Mouse (Mus musculus): Measurements from ENCODE around the gene C530008M17Rik. TPM values are rescaled to one million over a fixed set of nuclear protein-coding genes. Genes with fewer than 3 reads are reported as not detected.

C530008M17Rik gene
- polyA plus RNA-seq, 1 experiment from 2014 or later = 11.1 TPM

DNA sequence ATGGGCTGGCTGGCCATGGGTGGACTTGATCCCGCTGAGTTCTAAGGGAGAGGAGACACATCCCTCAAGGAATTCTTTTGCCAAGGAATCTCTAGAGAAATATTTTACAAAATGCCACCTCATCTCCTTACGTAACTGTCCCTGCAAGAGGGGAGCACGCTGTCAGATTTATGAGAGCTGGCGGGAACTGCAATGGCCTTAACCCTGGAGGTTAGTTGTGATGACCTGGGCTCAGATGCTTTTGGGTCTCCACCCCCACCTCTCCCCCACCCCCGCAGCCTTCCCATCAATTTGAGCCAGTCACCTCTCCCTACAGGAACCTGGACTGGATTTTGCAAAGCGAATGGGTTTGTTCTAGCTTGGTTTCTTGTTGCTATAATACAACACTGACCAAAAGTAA is 190.8 kb downstream of the C530008M17Rik start:
- Histone ChIP-seq H3K4me1 (ENCODE audit: control insufficient read depth, insufficient read depth, low read length) (no peaks in the 10 kb centered on the region), H3K4me3 (ENCODE audit: low read length) (no peak overlapping the region), H3K27me3 (replicated peaks; ENCODE audit: control insufficient read depth, insufficient read depth, low read length) (no peaks in the 10 kb centered on the region), H3K9me3 (ENCODE audit: control insufficient read depth, low read length) (no peaks in the 10 kb centered on the region), H3K27ac (ENCODE audit: low read length) (no peak overlapping the region), H3K9ac (ENCODE audit: low read depth, low read length) (no peak overlapping the region), H3K36me3 (ENCODE audit: control insufficient read depth, insufficient read depth, low read length) (no peaks in the 10 kb centered on the region), H3K4me2 (ENCODE audit: low read depth, low read length) (no peak overlapping the region)
- no peak for ATAC-seq
- WGBS = 90% methylated on average over 6 of the region's 6 CpGs

DNA sequence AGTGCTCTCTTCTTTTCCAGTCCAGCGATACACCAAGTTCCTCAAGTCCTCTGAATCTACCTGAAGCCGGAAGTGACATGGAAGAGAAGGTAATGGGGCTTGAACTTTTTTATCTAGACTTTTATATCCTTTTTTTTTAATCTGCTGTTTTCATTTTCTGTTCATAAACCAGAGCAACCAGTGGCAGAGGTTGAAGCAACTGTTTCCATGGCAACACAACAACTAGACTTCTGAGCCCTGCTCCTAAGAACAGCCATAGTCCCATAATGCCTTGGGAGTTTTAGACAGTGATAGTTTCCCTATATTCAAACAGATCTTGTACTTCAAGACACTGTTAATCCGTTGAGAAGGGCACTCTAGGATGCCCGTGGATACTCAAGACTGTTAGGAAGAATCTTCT is 195.0 kb downstream of the C530008M17Rik start:
- no peaks in the 10 kb centered on the region for H3K9me3 ChIP-seq (ENCODE audit: control insufficient read depth, low read length)
- H3K27ac ChIP-seq (ENCODE audit: low read length) = no peak overlapping the region
- H3K4me2 ChIP-seq (ENCODE audit: low read depth, low read length) = no peak overlapping the region
- WGBS = 78% methylated on average over 4 of the region's 4 CpGs
- H3K27me3 ChIP-seq (replicated peaks; ENCODE audit: control insufficient read depth, insufficient read depth, low read length) = no peaks in the 10 kb centered on the region
- no peak overlapping the region for H3K4me3 ChIP-seq (ENCODE audit: low read length)
- no peaks in the 10 kb centered on the region for H3K36me3 ChIP-seq (ENCODE audit: control insufficient read depth, insufficient read depth, low read length)
- H3K4me1 ChIP-seq (ENCODE audit: control insufficient read depth, insufficient read depth, low read length) = no peaks in the 10 kb centered on the region
- no peak overlapping the region for H3K9ac ChIP-seq (ENCODE audit: low read depth, low read length)
- ATAC-seq = no peak

- Histone ChIP-seq H3K9me3 (ENCODE audit: control insufficient read depth, low read length) (no peaks in the 10 kb centered on the region), H3K9ac (ENCODE audit: low read depth, low read length) (no peak overlapping the region), H3K27me3 (replicated peaks; ENCODE audit: control insufficient read depth, insufficient read depth, low read length) (0 out of 2 replicates have a peak, but pooled peaks cover 3% of the 10 kb centered on the region), H3K4me3 (ENCODE audit: low read length) (no peak overlapping the region), H3K4me1 (ENCODE audit: control insufficient read depth, insufficient read depth, low read length) (no peaks in the 10 kb centered on the region), H3K4me2 (ENCODE audit: low read depth, low read length) (no peak overlapping the region), H3K36me3 (ENCODE audit: control insufficient read depth, insufficient read depth, low read length) (peaks cover 5% of the 10 kb centered on the region), H3K27ac (ENCODE audit: low read length) (no peak overlapping the region)
- WGBS = 16% methylated on average over 10 of the region's 10 CpGs
- ATAC-seq = peak; percentile 83
These were observed 197.2 kb downstream of the C530008M17Rik start for GRCm38 (mm10) chr5:76853549-76853948.

- H3K4me1 ChIP-seq (ENCODE audit: control insufficient read depth, insufficient read depth, low read length) = no peaks in the 10 kb centered on the region; the same call in 1 of the 2 replicates
- peak overlapping the region; percentile 51 for H3K9ac ChIP-seq (ENCODE audit: low read depth, low read length)
- ATAC-seq = no peak
- H3K27me3 ChIP-seq (replicated peaks; ENCODE audit: control insufficient read depth, insufficient read depth, low read length) = 0 out of 2 replicates have a peak, but pooled peaks cover 3% of the 10 kb centered on the region
- H3K4me3 ChIP-seq (ENCODE audit: low read length) = peak overlapping the region; percentile 43
- 34% methylated on average over 25 of the region's 25 CpGs for WGBS
- H3K27ac ChIP-seq (ENCODE audit: low read length) = no peak overlapping the region
- peak overlapping the region; percentile 71 for H3K4me2 ChIP-seq (ENCODE audit: low read depth, low read length)
- H3K9me3 ChIP-seq (ENCODE audit: control insufficient read depth, low read length) = no peaks in the 10 kb centered on the region
- peaks cover 5% of the 10 kb centered on the region for H3K36me3 ChIP-seq (ENCODE audit: control insufficient read depth, insufficient read depth, low read length)
These were observed 199.7 kb downstream of the C530008M17Rik start for GRCm38 (mm10) chr5:76855829-76856600.

DNA sequence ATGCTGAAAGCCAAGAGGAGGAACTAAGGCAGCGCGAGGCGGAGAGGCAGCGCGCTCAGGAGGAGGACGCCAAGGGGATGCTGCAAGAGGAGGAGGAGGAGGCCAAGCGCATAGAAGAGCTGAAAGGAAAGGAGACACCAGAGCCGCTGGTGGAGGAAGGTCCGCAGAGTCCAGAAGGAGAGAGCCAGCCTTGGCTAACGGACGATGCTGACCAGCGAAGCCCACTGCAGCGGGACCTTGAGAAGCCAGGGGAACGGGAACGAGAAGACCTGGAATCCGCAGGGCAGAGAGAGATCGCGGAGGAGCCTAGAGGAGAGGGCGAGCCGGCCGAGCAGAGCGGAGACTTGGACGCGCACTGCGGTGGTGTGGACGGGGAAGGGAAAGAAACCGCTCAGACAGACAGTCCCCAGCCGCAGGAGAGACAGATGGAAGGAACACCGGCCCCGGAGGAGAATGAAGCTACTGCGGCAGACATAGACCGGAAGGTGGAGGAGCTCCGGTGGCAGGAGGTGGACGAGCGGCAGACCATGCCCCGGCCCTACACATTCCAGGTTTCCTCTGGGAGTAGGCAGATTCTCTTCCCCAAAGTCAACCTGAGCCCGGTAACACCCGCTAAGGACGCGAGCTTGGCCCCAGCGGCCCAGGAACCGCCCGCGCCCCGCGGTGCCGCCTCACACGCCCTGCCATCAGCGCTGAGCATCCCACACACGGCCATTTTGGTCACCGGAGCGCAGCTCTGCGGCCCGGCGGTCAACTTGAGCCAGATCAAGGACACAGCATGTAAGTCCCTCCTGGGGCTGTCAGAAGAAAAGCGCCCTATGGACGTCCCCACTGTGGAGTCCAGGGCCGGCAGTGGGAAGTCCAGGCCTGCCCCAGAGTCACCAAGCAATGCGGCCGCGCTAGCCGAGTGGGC is 201.0 kb downstream of the C530008M17Rik start:
- no peak for ATAC-seq
- Histone ChIP-seq H3K4me1 (ENCODE audit: control insufficient read depth, insufficient read depth, low read length) (no peaks in the 10 kb centered on the region; the same call in 1 of the 2 replicates), H3K27ac (ENCODE audit: low read length) (no peak overlapping the region), H3K27me3 (replicated peaks; ENCODE audit: control insufficient read depth, insufficient read depth, low read length) (0 out of 2 replicates have a peak, but pooled peaks cover 3% of the 10 kb centered on the region), H3K9me3 (ENCODE audit: control insufficient read depth, low read length) (no peaks in the 10 kb centered on the region), H3K4me2 (ENCODE audit: low read depth, low read length) (peak overlapping the region; percentile 71), H3K4me3 (ENCODE audit: low read length) (peak overlapping the region; percentile 43), H3K36me3 (ENCODE audit: control insufficient read depth, insufficient read depth, low read length) (peaks cover 5% of the 10 kb centered on the region), H3K9ac (ENCODE audit: low read depth, low read length) (peak overlapping the region; percentile 51)
- WGBS = 46% methylated on average over 62 of the region's 62 CpGs

DNA sequence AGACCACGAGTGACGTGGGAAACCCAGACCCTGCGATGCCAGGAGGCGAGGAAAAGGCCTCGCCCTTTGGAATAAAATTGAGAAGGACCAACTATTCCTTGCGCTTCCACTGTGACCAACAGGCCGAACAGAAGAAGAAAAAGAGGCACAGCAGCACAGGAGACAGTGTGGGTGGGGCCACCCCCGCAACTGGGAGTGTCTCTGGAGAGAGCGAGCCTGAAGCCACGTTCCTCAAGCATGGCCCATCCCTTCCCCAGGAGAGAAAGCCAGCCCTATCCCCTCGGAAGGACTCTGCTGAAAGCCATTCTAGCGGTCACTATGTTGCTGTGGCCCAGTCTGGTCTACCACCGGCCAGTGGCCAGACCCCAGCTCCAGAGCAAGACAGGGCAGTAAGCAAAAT is 202.1 kb downstream of the C530008M17Rik start:
- no peak for ATAC-seq
- peaks cover 5% of the 10 kb centered on the region for H3K36me3 ChIP-seq (ENCODE audit: control insufficient read depth, insufficient read depth, low read length)
- H3K4me3 ChIP-seq (ENCODE audit: low read length) = peak overlapping the region; percentile 43
- no peaks in the 10 kb centered on the region for H3K9me3 ChIP-seq (ENCODE audit: control insufficient read depth, low read length)
- H3K4me2 ChIP-seq (ENCODE audit: low read depth, low read length) = peak overlapping the region; percentile 71; the same call in 1 of the 2 replicates
- 72% methylated on average over 13 of the region's 13 CpGs for WGBS
- H3K27me3 ChIP-seq (replicated peaks; ENCODE audit: control insufficient read depth, insufficient read depth, low read length) = 0 out of 2 replicates have a peak, but pooled peaks cover 3% of the 10 kb centered on the region
- no peak overlapping the region for H3K9ac ChIP-seq (ENCODE audit: low read depth, low read length)
- H3K4me1 ChIP-seq (ENCODE audit: control insufficient read depth, insufficient read depth, low read length) = no peaks in the 10 kb centered on the region; the same call in 1 of the 2 replicates
- no peak overlapping the region for H3K27ac ChIP-seq (ENCODE audit: low read length)

DNA sequence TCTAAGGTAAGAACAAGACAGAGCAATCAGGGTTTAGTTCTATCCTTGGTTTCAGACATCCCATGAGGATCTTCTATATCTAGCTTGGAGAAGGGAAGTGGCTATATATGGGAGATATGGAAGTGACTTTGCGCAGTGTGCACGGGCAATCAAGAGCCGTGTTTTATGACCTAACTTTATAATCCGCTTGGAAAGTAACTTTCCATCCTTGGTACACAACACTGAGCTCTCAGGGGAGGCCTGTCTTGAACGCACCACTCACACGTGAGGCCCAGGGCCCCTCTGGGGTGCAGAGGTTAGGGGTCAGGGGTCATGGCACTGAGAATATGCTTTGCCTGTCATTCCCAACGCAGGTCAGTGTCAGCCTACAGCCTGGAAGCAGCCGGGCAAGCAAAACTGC is 210.5 kb downstream of the C530008M17Rik start:
- H3K36me3 ChIP-seq (ENCODE audit: control insufficient read depth, insufficient read depth, low read length) = no peaks in the 10 kb centered on the region; the same call in 1 of the 2 replicates
- peak; percentile 68 for ATAC-seq
- no peak overlapping the region for H3K4me3 ChIP-seq (ENCODE audit: low read length)
- H3K4me2 ChIP-seq (ENCODE audit: low read depth, low read length) = no peak overlapping the region
- no peaks in the 10 kb centered on the region for H3K27me3 ChIP-seq (replicated peaks; ENCODE audit: control insufficient read depth, insufficient read depth, low read length)
- no peak overlapping the region for H3K27ac ChIP-seq (ENCODE audit: low read length)
- WGBS = 52% methylated on average over 8 of the region's 8 CpGs
- H3K9me3 ChIP-seq (ENCODE audit: control insufficient read depth, low read length) = no peaks in the 10 kb centered on the region
- H3K4me1 ChIP-seq (ENCODE audit: control insufficient read depth, insufficient read depth, low read length) = no peaks in the 10 kb centered on the region
- no peak overlapping the region for H3K9ac ChIP-seq (ENCODE audit: low read depth, low read length)

GRCm38 (mm10) chr5:76868693-76869286 is 212.5 kb downstream of the C530008M17Rik start:
- H3K4me3 ChIP-seq (ENCODE audit: low read length) = peak overlapping the region; percentile 38
- no peaks in the 10 kb centered on the region for H3K9me3 ChIP-seq (ENCODE audit: control insufficient read depth, low read length)
- H3K27ac ChIP-seq (ENCODE audit: low read length) = no peak overlapping the region
- peak overlapping the region; percentile 51 for H3K4me2 ChIP-seq (ENCODE audit: low read depth, low read length)
- peak overlapping the region; percentile 32; the same call in 1 of the 2 replicates for H3K9ac ChIP-seq (ENCODE audit: low read depth, low read length)
- no peaks in the 10 kb centered on the region; the same call in 1 of the 2 replicates for H3K36me3 ChIP-seq (ENCODE audit: control insufficient read depth, insufficient read depth, low read length)
- H3K27me3 ChIP-seq (replicated peaks; ENCODE audit: control insufficient read depth, insufficient read depth, low read length) = no peaks in the 10 kb centered on the region
- peak; percentile 75 for ATAC-seq
- WGBS = 33% methylated on average over 16 of the region's 16 CpGs
- H3K4me1 ChIP-seq (ENCODE audit: control insufficient read depth, insufficient read depth, low read length) = no peaks in the 10 kb centered on the region

GRCm38 (mm10) chr5:76869553-76869952 is 213.2 kb downstream of the C530008M17Rik start:
- no peaks in the 10 kb centered on the region for H3K9me3 ChIP-seq (ENCODE audit: control insufficient read depth, low read length)
- peak overlapping the region; percentile 51 for H3K4me2 ChIP-seq (ENCODE audit: low read depth, low read length)
- no peak overlapping the region for H3K27ac ChIP-seq (ENCODE audit: low read length)
- no peaks in the 10 kb centered on the region for H3K27me3 ChIP-seq (replicated peaks; ENCODE audit: control insufficient read depth, insufficient read depth, low read length)
- 59% methylated on average over 6 of the region's 6 CpGs for WGBS
- no peak overlapping the region for H3K9ac ChIP-seq (ENCODE audit: low read depth, low read length)
- no peaks in the 10 kb centered on the region; the same call in 1 of the 2 replicates for H3K36me3 ChIP-seq (ENCODE audit: control insufficient read depth, insufficient read depth, low read length)
- H3K4me3 ChIP-seq (ENCODE audit: low read length) = peak overlapping the region; percentile 38
- no peak for ATAC-seq
- no peaks in the 10 kb centered on the region for H3K4me1 ChIP-seq (ENCODE audit: control insufficient read depth, insufficient read depth, low read length)

Measured in intestine, embryonic 16.5 days (tissue).